Mouse (Mus musculus) lung, embryonic 16.5 days (tissue): ENCODE results near the gene Stat3. TPM values are rescaled to one million over a fixed set of nuclear protein-coding genes. Genes with fewer than 3 reads are reported as not detected.

Source experiments
- ATAC-seq: fragments of 200-750 bp; cut with Nextera tagmentation; 2 replicates; pipeline ENCODE4 v1.8.0; 2017; ENCODE audit warnings: low read depth, mild to moderate bottlenecking, moderate library complexity
- H3K27ac ChIP-seq: fragments of 300-500 bp; sonication (generic); 2 replicates; pipeline ENCODE4 v1.5.1; 2014; ENCODE audit warnings: mild to moderate bottlenecking, control low read depth, low read length
- H3K27me3 ChIP-seq: fragments of 300-500 bp; sonication (generic); 2 replicates; pipeline ENCODE4 v1.6.1; 2014; ENCODE audit warnings: low read depth, low read length, mixed read lengths; ENCODE audit not compliant: control insufficient read depth, insufficient read depth
- H3K36me3 ChIP-seq: fragments of 300-500 bp; sonication (generic); 2 replicates; pipeline ENCODE4 v1.6.1; 2014; ENCODE audit warnings: low read length; ENCODE audit not compliant: control insufficient read depth, insufficient read depth
- H3K4me1 ChIP-seq: fragments of 300-500 bp; sonication (generic); replicated peaks from 2 replicates; pipeline ENCODE4 v1.6.1; 2014; ENCODE audit warnings: low read length, mixed read lengths; ENCODE audit not compliant: control insufficient read depth, insufficient read depth
- H3K4me2 ChIP-seq: fragments of 300-500 bp; sonication (generic); 2 replicates; pipeline ENCODE4 v1.6.1; 2014; ENCODE audit warnings: low read depth, low read length, control low read depth
- H3K4me3 ChIP-seq: fragments of 300-500 bp; sonication (generic); 2 replicates; pipeline ENCODE4 v1.5.1; 2014; ENCODE audit warnings: mild to moderate bottlenecking, low read length, control low read depth
- H3K9ac ChIP-seq: fragments of 300-500 bp; sonication (generic); 2 replicates; pipeline ENCODE4 v1.6.1; 2014; ENCODE audit warnings: low read length, control low read depth
- H3K9me3 ChIP-seq: fragments of 300-500 bp; sonication (generic); 2 replicates; pipeline ENCODE4 v1.6.1; 2016; ENCODE audit warnings: low read length; ENCODE audit not compliant: control insufficient read depth
- WGBS: fragments of 180-500 bp; shearing (Covaris S2); extraction: QIAGEN DNeasy Blood & Tissue Kit; methylation state at CpG from one replicate; pipeline ENCODE4 v1.1.7; 2014; 5-methylcytosine and 5-hydroxymethylcytosine counted together
- polyA plus RNA-seq: library from polyadenylated mRNA; unstranded; fragments of >200 nt; fragmentation: Nextera tagmentation; extraction: Ambion mirVana; gene quantifications from 2 replicates; pipeline ENCODE4 v1.2.1, GENCODE M21; 2015

The Stat3 gene
- polyA plus RNA-seq, 1 experiment from 2014 or later: 58.5 TPM

- 30% methylated on average over 76 of the region's 76 CpGs for WGBS
- H3K36me3 ChIP-seq: peaks cover 18% of the 10 kb centered on the region
- H3K27me3 ChIP-seq: peaks cover 9% of the 10 kb centered on the region; the same call in 1 of the 2 replicates
- H3K9ac ChIP-seq: no peak overlapping the region
- no peak overlapping the region for H3K27ac ChIP-seq
- ATAC-seq: no peak
- H3K4me2 ChIP-seq: peak overlapping the region; percentile 16; the same call in 1 of the 2 replicates
- H3K4me3 ChIP-seq: no peak overlapping the region
- no peaks in the 10 kb centered on the region for H3K9me3 ChIP-seq
- peaks cover 46% of the 10 kb centered on the region for H3K4me1 ChIP-seq
Observed at GRCm38 (mm10) chr11:100958613-100959463, 19.5 kb upstream of the Stat3 start.

DNA sequence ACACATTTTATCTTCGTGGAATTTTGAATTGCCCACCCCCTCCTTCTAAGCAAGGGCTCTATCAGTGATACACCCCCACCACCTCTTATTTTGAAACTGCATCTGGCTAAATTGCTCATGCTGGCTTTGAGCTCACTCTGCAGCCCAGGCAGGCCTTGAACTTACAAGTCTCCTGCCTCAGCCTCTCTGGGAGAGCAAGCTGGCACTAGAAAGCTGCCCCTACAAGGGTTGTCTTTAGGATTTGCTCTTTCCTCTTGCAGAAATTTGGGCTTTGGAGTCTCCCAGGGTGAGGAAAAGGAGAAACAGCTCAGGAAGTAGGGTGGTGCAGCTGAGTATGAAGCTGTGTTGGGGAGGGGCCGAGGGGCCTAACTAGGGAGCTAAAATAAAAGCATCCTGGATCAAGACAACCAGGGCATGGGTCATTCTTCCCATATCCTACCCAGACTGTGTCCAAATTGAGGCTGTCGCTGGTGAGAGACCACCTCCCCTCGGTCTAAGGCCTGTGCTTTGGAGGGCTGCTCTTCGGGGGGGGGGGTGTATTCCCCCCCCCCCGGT is 18.7 kb upstream of the Stat3 start:
- no peak for ATAC-seq
- H3K4me3 ChIP-seq: no peak overlapping the region
- H3K4me1 ChIP-seq: peaks cover 38% of the 10 kb centered on the region

DNA sequence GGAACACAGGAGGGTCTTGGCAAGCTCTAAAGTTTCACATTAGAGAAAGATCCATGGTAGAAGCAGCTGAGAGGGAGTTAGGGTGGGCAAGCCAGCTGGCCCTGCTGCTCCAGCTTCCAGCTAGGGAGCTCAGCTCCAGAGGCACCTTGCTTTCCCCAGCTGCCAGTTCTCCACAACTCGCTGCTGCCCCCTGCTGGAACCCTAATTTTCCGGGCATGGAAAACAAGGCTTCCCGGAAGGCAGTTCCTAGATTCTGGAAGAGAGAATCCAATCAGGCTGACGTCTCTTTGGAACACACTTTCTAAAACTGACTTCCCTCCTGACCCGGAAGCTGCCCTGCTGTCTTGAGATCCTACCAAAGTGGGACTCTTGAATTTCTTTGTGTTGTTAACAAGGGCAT is 17.9 kb upstream of the Stat3 start:
- Histone ChIP-seq H3K9ac (no peak overlapping the region), H3K4me3 (no peak overlapping the region), H3K4me1 (peaks cover 31% of the 10 kb centered on the region), H3K27ac (no peak overlapping the region), H3K27me3 (peaks cover 9% of the 10 kb centered on the region; the same call in 1 of the 2 replicates), H3K9me3 (no peaks in the 10 kb centered on the region), H3K36me3 (peaks cover 18% of the 10 kb centered on the region), H3K4me2 (no peak overlapping the region)
- 4% methylated on average over 5 of the region's 5 CpGs for WGBS
- ATAC-seq: no peak

More for the DNA sequence above, 18.7 kb upstream of the Stat3 start:
- Histone ChIP-seq H3K4me2 (no peak overlapping the region), H3K9me3 (no peaks in the 10 kb centered on the region), H3K27me3 (peaks cover 9% of the 10 kb centered on the region; the same call in 1 of the 2 replicates), H3K27ac (no peak overlapping the region), H3K36me3 (peaks cover 18% of the 10 kb centered on the region), H3K9ac (no peak overlapping the region)
- 30% methylated on average over 6 of the region's 6 CpGs for WGBS

DNA sequence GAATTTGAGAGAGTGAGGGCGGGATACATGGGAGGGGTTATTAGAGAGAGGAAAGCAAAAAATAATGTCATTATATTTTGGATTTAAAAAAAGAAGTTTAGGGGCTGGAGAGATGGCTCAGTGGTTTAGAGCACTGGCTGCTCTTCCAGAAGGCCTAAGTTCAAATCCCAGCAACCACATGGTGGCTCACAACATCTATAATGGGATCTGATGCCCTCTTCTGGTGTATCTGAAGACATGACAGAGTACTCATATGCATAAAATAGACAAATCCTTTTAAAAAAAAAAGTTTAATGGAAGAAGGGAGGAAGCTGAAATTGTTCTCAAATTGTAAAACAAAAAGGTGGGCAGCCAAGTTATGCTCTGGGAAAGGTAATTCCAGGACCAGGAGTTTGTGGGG is 10.2 kb upstream of the Stat3 start:
- Histone ChIP-seq H3K9ac (no peak overlapping the region), H3K27ac (no peak overlapping the region), H3K4me3 (no peak overlapping the region), H3K4me1 (no peaks in the 10 kb centered on the region), H3K4me2 (no peak overlapping the region), H3K9me3 (peaks cover 4% of the 10 kb centered on the region; the same call in 1 of the 2 replicates), H3K36me3 (no peaks in the 10 kb centered on the region; the same call in 1 of the 2 replicates), H3K27me3 (no peaks in the 10 kb centered on the region)
- no peak for ATAC-seq
- 89% methylated on average over 1 of the region's 1 CpGs for WGBS

GRCm38 (mm10) chr11:100948317-100948716 is 9.0 kb upstream of the Stat3 start:
- Histone ChIP-seq H3K27me3 (no peaks in the 10 kb centered on the region), H3K4me3 (no peak overlapping the region), H3K9me3 (peaks cover 4% of the 10 kb centered on the region; the same call in 1 of the 2 replicates), H3K36me3 (no peaks in the 10 kb centered on the region), H3K4me2 (no peak overlapping the region), H3K9ac (no peak overlapping the region), H3K4me1 (no peaks in the 10 kb centered on the region), H3K27ac (no peak overlapping the region)
- no peak for ATAC-seq
- 28% methylated on average over 4 of the region's 4 CpGs for WGBS

DNA sequence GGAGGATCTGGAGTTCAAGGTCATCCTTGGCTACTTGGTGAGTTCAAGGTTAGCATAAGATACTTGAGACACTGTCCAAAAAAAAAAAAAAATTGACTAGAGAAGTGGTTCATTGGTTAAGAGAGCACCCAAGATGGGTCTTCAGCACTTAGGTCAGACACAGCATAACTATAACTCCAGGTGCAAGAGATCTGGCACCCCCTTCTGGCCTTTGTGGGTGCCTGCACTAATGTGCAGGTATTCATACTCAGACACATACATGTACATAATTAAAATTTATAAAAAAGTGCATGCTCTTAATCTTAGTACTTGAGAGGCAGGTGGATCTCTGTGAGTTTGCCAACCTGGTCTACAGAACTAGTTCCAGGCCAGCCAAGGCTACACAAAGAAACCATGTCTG is 8.2 kb upstream of the Stat3 start:
- Histone ChIP-seq H3K4me1 (no peaks in the 10 kb centered on the region), H3K36me3 (no peaks in the 10 kb centered on the region), H3K9me3 (peaks cover 4% of the 10 kb centered on the region; the same call in 1 of the 2 replicates), H3K9ac (no peak overlapping the region), H3K27ac (no peak overlapping the region), H3K4me3 (no peak overlapping the region), H3K27me3 (no peaks in the 10 kb centered on the region), H3K4me2 (no peak overlapping the region)
- no peak for ATAC-seq

DNA sequence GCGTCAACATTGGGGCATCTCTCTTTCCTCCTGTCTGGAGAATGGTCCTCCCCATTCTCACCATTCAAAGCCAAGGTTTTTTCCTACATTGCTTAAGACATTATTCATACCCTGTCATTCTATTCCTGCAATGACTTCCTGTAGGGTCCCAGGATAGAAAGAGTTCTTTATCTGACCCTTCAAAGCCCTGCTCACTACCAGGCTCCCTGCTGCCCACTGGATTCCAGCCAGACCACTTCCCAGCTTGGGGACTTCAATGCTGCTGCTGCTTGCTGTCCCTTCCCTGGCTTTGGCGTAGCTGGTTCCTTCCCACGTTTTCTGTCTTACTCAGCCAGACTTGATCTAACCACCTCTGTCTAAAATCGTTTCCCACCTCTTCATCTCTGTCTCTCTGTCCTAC is 7.5 kb upstream of the Stat3 start:
- no peak overlapping the region for H3K9ac ChIP-seq
- H3K36me3 ChIP-seq: no peaks in the 10 kb centered on the region
- no peaks in the 10 kb centered on the region for H3K27me3 ChIP-seq
- H3K4me2 ChIP-seq: no peak overlapping the region
- H3K27ac ChIP-seq: no peak overlapping the region
- peaks cover 4% of the 10 kb centered on the region; the same call in 1 of the 2 replicates for H3K9me3 ChIP-seq
- H3K4me1 ChIP-seq: no peaks in the 10 kb centered on the region
- no peak overlapping the region for H3K4me3 ChIP-seq
- 33% methylated on average over 4 of the region's 4 CpGs for WGBS
- no peak for ATAC-seq

DNA sequence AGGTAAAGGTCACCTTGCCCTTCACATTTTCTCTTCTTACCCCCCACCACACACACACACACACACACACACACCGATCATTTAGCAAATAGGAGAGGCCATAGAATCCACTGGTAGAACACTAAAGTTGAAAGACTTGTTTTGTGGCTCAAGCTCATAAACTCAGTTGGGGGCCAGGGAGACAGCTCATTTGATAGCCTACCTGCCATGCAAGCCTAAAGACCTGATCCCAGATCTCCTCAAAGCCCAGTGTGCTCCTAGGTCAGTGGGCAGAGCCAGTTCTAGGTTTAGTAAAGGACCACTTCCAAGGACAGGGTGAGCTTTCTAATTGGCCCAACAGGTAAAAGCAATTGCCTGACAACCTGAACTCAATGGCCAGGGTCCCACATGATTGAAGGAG is 3.0 kb upstream of the Stat3 start:
- ATAC-seq: no peak
- no peak overlapping the region for H3K9ac ChIP-seq
- no peaks in the 10 kb centered on the region for H3K36me3 ChIP-seq
- no peaks in the 10 kb centered on the region for H3K27me3 ChIP-seq
- WGBS: 70% methylated on average over 1 of the region's 1 CpGs
- no peak overlapping the region for H3K27ac ChIP-seq
- H3K9me3 ChIP-seq: peaks cover 4% of the 10 kb centered on the region; the same call in 1 of the 2 replicates
- no peak overlapping the region for H3K4me2 ChIP-seq
- peaks cover 14% of the 10 kb centered on the region for H3K4me1 ChIP-seq
- H3K4me3 ChIP-seq: no peak overlapping the region

DNA sequence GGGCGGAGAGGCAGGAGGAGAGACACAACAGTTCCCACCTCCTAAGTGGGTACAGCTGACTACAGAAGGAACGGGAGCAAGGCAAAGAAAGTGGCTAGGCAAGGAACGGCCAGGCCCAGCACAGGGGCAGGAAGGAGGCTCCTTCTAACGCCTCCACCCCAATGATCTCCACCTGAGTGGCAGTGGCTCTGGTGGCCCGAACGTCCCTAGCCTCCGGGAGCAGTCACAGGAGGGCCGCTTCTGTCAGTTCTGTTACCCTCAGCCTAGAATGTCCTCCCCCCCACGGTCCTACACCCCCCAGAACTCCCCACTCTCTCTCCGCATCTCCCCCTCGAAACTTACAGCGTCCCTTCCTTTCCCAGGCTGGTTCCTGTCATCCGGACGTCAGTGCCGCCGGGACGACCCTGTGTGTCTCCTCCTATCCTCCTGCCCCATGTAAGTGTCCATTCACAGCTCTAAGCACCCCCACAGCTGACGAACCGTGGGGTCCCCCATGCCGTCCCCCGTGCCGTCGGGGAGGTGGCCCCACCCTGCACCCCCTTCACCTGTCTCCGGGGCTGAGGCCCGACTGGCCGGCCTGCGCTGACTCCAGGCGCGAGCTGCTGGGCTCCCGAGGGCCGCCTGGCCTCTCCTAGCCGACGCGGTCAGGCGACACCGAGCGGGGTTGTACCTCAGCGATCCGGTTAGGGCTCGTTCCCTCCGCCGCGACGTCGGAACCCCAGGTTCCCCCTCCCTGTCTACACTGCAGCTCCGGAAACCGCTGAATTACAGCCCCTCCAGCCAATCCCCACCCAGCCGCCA is 429 bp downstream of the Stat3 start:
- peak; percentile 9 for ATAC-seq
- no peaks in the 10 kb centered on the region for H3K27me3 ChIP-seq
- peak overlapping the region; percentile 95 for H3K9ac ChIP-seq
- no peaks in the 10 kb centered on the region for H3K36me3 ChIP-seq
- peaks cover 20% of the 10 kb centered on the region for H3K4me1 ChIP-seq
- H3K27ac ChIP-seq: peak overlapping the region; percentile 88
- WGBS: under 1% methylated on average over 46 of the region's 48 CpGs
- H3K9me3 ChIP-seq: no peaks in the 10 kb centered on the region
- peak overlapping the region; percentile 100 for H3K4me3 ChIP-seq
- H3K4me2 ChIP-seq: peak overlapping the region; percentile 78
